Mouse (Mus musculus) forebrain, embryonic 10.5 days (tissue): ENCODE data around the gene Suco. TPM values are rescaled to one million over a fixed set of nuclear protein-coding genes. Genes with fewer than 3 reads are reported as not detected.

Source experiments
- DNase-seq: peaks from one replicate; pipeline ENCODE4 v3.0.0-alpha.2; 2017; ENCODE audit warnings: low spot score; ENCODE audit errors: extremely low spot score
- H3K27ac ChIP-seq: fragments of 300-500 bp; sonication (generic); 2 replicates; pipeline ENCODE4 v1.5.1; 2016; ENCODE audit warnings: mild to moderate bottlenecking
- H3K27me3 ChIP-seq: fragments of 300-500 bp; sonication (generic); 2 replicates; pipeline ENCODE4 v1.6.1; 2016; ENCODE audit warnings: mild to moderate bottlenecking; ENCODE audit not compliant: poor library complexity, severe bottlenecking
- H3K36me3 ChIP-seq: fragments of 300-500 bp; sonication (generic); replicated peaks from 2 replicates; pipeline ENCODE4 v1.6.1; 2016; ENCODE audit warnings: mild to moderate bottlenecking, moderate library complexity
- H3K4me1 ChIP-seq: fragments of 300-500 bp; sonication (generic); 2 replicates; pipeline ENCODE4 v1.6.1; 2016
- H3K4me3 ChIP-seq: fragments of 300-500 bp; sonication (generic); 2 replicates; pipeline ENCODE4 v1.5.1; 2016; ENCODE audit warnings: mild to moderate bottlenecking, moderate library complexity
- H3K9me3 ChIP-seq: fragments of 300-500 bp; sonication (generic); 2 replicates; pipeline ENCODE4 v1.6.1; 2016; ENCODE audit warnings: mild to moderate bottlenecking, moderate library complexity
- whole genome bisulfite sequencing: fragments of 180-500 bp; shearing (Covaris S2); methylation state at CpG from one replicate; pipeline ENCODE4 v1.1.7; 2016; 5-methylcytosine and 5-hydroxymethylcytosine counted together
- polyA plus RNA-seq: library from polyadenylated mRNA; unstranded; fragments of >200 nt; fragmentation: Nextera tagmentation; extraction: Ambion mirVana; gene quantifications from 2 replicates; pipeline ENCODE4 v1.2.1, GENCODE M21; 2016

Suco gene
- polyA plus RNA-seq, 1 experiment from 2014 or later: 20.5 TPM

GRCm38 (mm10) chr1:161909074-161909473 is 32.6 kb upstream of the Suco start:
- DNase-seq: no peak
- Histone ChIP-seq H3K27me3 (no peaks in the 10 kb centered on the region), H3K9me3 (no peaks in the 10 kb centered on the region), H3K27ac (no peak overlapping the region), H3K4me1 (peaks cover 4% of the 10 kb centered on the region; the same call in 1 of the 2 replicates), H3K4me3 (no peak overlapping the region), H3K36me3 (no peaks in the 10 kb centered on the region)
- 91% methylated on average over 8 of the region's 8 CpGs for WGBS

- Histone ChIP-seq H3K27me3 (no peaks in the 10 kb centered on the region), H3K36me3 (no peaks in the 10 kb centered on the region), H3K27ac (no peak overlapping the region), H3K9me3 (no peaks in the 10 kb centered on the region), H3K4me1 (no peaks in the 10 kb centered on the region), H3K4me3 (no peak overlapping the region)
- WGBS: 70% methylated on average over 2 of the region's 2 CpGs
- no peak for DNase-seq
Observed at GRCm38 (mm10) chr1:161907795-161908457, 31.4 kb upstream of the Suco start.

GRCm38 (mm10) chr1:161907111-161907510 is 30.6 kb upstream of the Suco start:
- Histone ChIP-seq H3K4me1 (no peaks in the 10 kb centered on the region), H3K27me3 (no peaks in the 10 kb centered on the region), H3K4me3 (no peak overlapping the region), H3K36me3 (no peaks in the 10 kb centered on the region), H3K9me3 (no peaks in the 10 kb centered on the region), H3K27ac (no peak overlapping the region)
- 91% methylated on average over 4 of the region's 4 CpGs for WGBS
- no peak for DNase-seq

GRCm38 (mm10) chr1:161902692-161903452 is 26.4 kb upstream of the Suco start:
- 89% methylated on average over 9 of the region's 9 CpGs for WGBS
- Histone ChIP-seq H3K36me3 (no peaks in the 10 kb centered on the region), H3K4me1 (no peaks in the 10 kb centered on the region), H3K9me3 (no peaks in the 10 kb centered on the region), H3K27me3 (no peaks in the 10 kb centered on the region), H3K27ac (no peak overlapping the region), H3K4me3 (no peak overlapping the region)
- DNase-seq: no peak

- H3K36me3 ChIP-seq: no peaks in the 10 kb centered on the region
- no peak overlapping the region for H3K27ac ChIP-seq
- no peak overlapping the region for H3K4me3 ChIP-seq
- no peaks in the 10 kb centered on the region for H3K27me3 ChIP-seq
- WGBS: 53% methylated on average over 2 of the region's 2 CpGs
- no peaks in the 10 kb centered on the region for H3K9me3 ChIP-seq
- no peak for DNase-seq
- 0 out of 2 replicates have a peak, but pooled peaks cover 5% of the 10 kb centered on the region for H3K4me1 ChIP-seq
Observed at GRCm38 (mm10) chr1:161900129-161900528, 23.6 kb upstream of the Suco start.

- Histone ChIP-seq H3K36me3 (no peaks in the 10 kb centered on the region), H3K27ac (no peak overlapping the region), H3K9me3 (no peaks in the 10 kb centered on the region), H3K27me3 (no peaks in the 10 kb centered on the region), H3K4me1 (0 out of 2 replicates have a peak, but pooled peaks cover 5% of the 10 kb centered on the region), H3K4me3 (no peak overlapping the region)
- DNase-seq: no peak
- 87% methylated on average over 8 of the region's 8 CpGs for WGBS
Observed at GRCm38 (mm10) chr1:161897235-161897634, 20.8 kb upstream of the Suco start.

GRCm38 (mm10) chr1:161896130-161896529 is 19.6 kb upstream of the Suco start:
- DNase-seq: no peak
- Histone ChIP-seq H3K27ac (no peak overlapping the region), H3K27me3 (no peaks in the 10 kb centered on the region), H3K9me3 (no peaks in the 10 kb centered on the region), H3K36me3 (no peaks in the 10 kb centered on the region), H3K4me1 (0 out of 2 replicates have a peak, but pooled peaks cover 5% of the 10 kb centered on the region), H3K4me3 (no peak overlapping the region)
- WGBS: 75% methylated on average over 10 of the region's 10 CpGs

GRCm38 (mm10) chr1:161895014-161895413 is 18.5 kb upstream of the Suco start:
- Histone ChIP-seq H3K27ac (0 out of 2 replicates have a peak overlapping the region, but pooled peaks have one; percentile 44), H3K9me3 (no peaks in the 10 kb centered on the region), H3K4me3 (no peak overlapping the region), H3K27me3 (no peaks in the 10 kb centered on the region), H3K36me3 (no peaks in the 10 kb centered on the region), H3K4me1 (0 out of 2 replicates have a peak, but pooled peaks cover 5% of the 10 kb centered on the region)
- 90% methylated on average over 3 of the region's 3 CpGs for WGBS
- no peak for DNase-seq

- Histone ChIP-seq H3K27ac (no peak overlapping the region), H3K4me1 (0 out of 2 replicates have a peak, but pooled peaks cover 5% of the 10 kb centered on the region), H3K9me3 (no peaks in the 10 kb centered on the region), H3K36me3 (no peaks in the 10 kb centered on the region), H3K4me3 (no peak overlapping the region), H3K27me3 (no peaks in the 10 kb centered on the region)
- DNase-seq: no peak
- 75% methylated on average over 2 of the region's 2 CpGs for WGBS
Observed at GRCm38 (mm10) chr1:161894553-161894952, 18.1 kb upstream of the Suco start.

- no peak for DNase-seq
- H3K9me3 ChIP-seq: no peaks in the 10 kb centered on the region
- no peak overlapping the region for H3K4me3 ChIP-seq
- H3K27me3 ChIP-seq: no peaks in the 10 kb centered on the region
- WGBS: 82% methylated on average over 2 of the region's 2 CpGs
- no peaks in the 10 kb centered on the region for H3K36me3 ChIP-seq
- no peak overlapping the region; the same call in 1 of the 2 replicates for H3K27ac ChIP-seq
- H3K4me1 ChIP-seq: 0 out of 2 replicates have a peak, but pooled peaks cover 5% of the 10 kb centered on the region
Observed at GRCm38 (mm10) chr1:161894126-161894525, 17.6 kb upstream of the Suco start.

- Histone ChIP-seq H3K4me1 (no peaks in the 10 kb centered on the region), H3K9me3 (no peaks in the 10 kb centered on the region), H3K27ac (no peak overlapping the region), H3K36me3 (no peaks in the 10 kb centered on the region), H3K4me3 (no peak overlapping the region), H3K27me3 (no peaks in the 10 kb centered on the region)
- no peak for DNase-seq
- 93% methylated on average over 3 of the region's 3 CpGs for WGBS
Observed at GRCm38 (mm10) chr1:161888823-161889222, 12.3 kb upstream of the Suco start.

GRCm38 (mm10) chr1:161887679-161888260 is 11.3 kb upstream of the Suco start:
- no peak overlapping the region for H3K27ac ChIP-seq
- no peaks in the 10 kb centered on the region for H3K36me3 ChIP-seq
- 93% methylated on average over 12 of the region's 12 CpGs for WGBS
- no peaks in the 10 kb centered on the region for H3K9me3 ChIP-seq
- no peaks in the 10 kb centered on the region for H3K4me1 ChIP-seq
- H3K4me3 ChIP-seq: no peak overlapping the region
- no peaks in the 10 kb centered on the region for H3K27me3 ChIP-seq
- no peak for DNase-seq

- H3K36me3 ChIP-seq: no peaks in the 10 kb centered on the region
- 88% methylated on average over 1 of the region's 1 CpGs for WGBS
- no peak overlapping the region for H3K27ac ChIP-seq
- DNase-seq: no peak
- H3K27me3 ChIP-seq: no peaks in the 10 kb centered on the region
- H3K9me3 ChIP-seq: no peaks in the 10 kb centered on the region
- no peak overlapping the region for H3K4me3 ChIP-seq
- H3K4me1 ChIP-seq: no peaks in the 10 kb centered on the region
Observed at GRCm38 (mm10) chr1:161885762-161886161, 9.3 kb upstream of the Suco start.
